Mouse (Mus musculus): ENCODE data around the gene Gm12216. TPM values are rescaled to one million over a fixed set of nuclear protein-coding genes. Genes with fewer than 3 reads are reported as not detected.

Gene Gm12216
- polyA plus RNA-seq, 1 experiment from 2014 or later = 1.6 TPM

GRCm38 (mm10) chr11:53771001-53771744 is 87.9 kb downstream of the Gm12216 start:
- Histone ChIP-seq H3K9me3 (replicated peaks) (no peaks in the 10 kb centered on the region), H3K27ac (no peak overlapping the region), H3K27me3 (peaks cover 12% of the 10 kb centered on the region; the same call in 1 of the 2 replicates), H3K9ac (no peak overlapping the region), H3K4me1 (peaks cover 19% of the 10 kb centered on the region), H3K36me3 (peaks cover 21% of the 10 kb centered on the region), H3K4me2 (peak overlapping the region; percentile 96), H3K4me3 (replicated peaks) (peak overlapping the region; percentile 82)
- no peak for ATAC-seq (replicated peaks; ENCODE audit: low FRiP score)
- 80% methylated on average over 11 of the region's 11 CpGs for WGBS

GRCm38 (mm10) chr11:53770125-53770791 is 88.8 kb downstream of the Gm12216 start:
- peak; percentile 83 for ATAC-seq (replicated peaks; ENCODE audit: low FRiP score)
- H3K4me2 ChIP-seq = peak overlapping the region; percentile 96
- peaks cover 13% of the 10 kb centered on the region for H3K36me3 ChIP-seq
- H3K9ac ChIP-seq = peak overlapping the region; percentile 68
- no peaks in the 10 kb centered on the region for H3K9me3 ChIP-seq (replicated peaks)
- WGBS = under 1% methylated on average over 75 of the region's 75 CpGs
- H3K27me3 ChIP-seq = peaks cover 12% of the 10 kb centered on the region; the same call in 1 of the 2 replicates
- peak overlapping the region; percentile 86 for H3K27ac ChIP-seq
- peak overlapping the region; percentile 82 for H3K4me3 ChIP-seq (replicated peaks)
- peaks cover 19% of the 10 kb centered on the region for H3K4me1 ChIP-seq

GRCm38 (mm10) chr11:53769760-53770124 is 89.3 kb downstream of the Gm12216 start, which contains the start of gene Irf1:
Gene Irf1, plus strand, starts transcription at chr11:53770014.
- peaks cover 20% of the 10 kb centered on the region for H3K4me1 ChIP-seq
- under 1% methylated on average over 40 of the region's 40 CpGs for WGBS
- H3K9me3 ChIP-seq (replicated peaks) = no peaks in the 10 kb centered on the region
- peak within 1 kb of the TSS; percentile 82 for H3K4me3 ChIP-seq (replicated peaks)
- ATAC-seq (replicated peaks; ENCODE audit: low FRiP score) = peak; percentile 94
- peak within 1 kb of the TSS; percentile 96 for H3K4me2 ChIP-seq
- peak within 1 kb of the TSS; percentile 68 for H3K9ac ChIP-seq
- H3K36me3 ChIP-seq = peaks cover 9% of the 10 kb centered on the region
- H3K27me3 ChIP-seq = peaks cover 12% of the 10 kb centered on the region; the same call in 1 of the 2 replicates
- peak within 1 kb of the TSS; percentile 86 for H3K27ac ChIP-seq

- H3K27me3 ChIP-seq = peaks cover 12% of the 10 kb centered on the region; the same call in 1 of the 2 replicates
- 51% methylated on average over 12 of the region's 12 CpGs for WGBS
- no peak overlapping the region for H3K27ac ChIP-seq
- H3K4me3 ChIP-seq (replicated peaks) = peak overlapping the region; percentile 82
- peak overlapping the region; percentile 96 for H3K4me2 ChIP-seq
- 0 out of 2 replicates have a peak overlapping the region, but pooled peaks have one; percentile 5 for H3K9ac ChIP-seq
- no peaks in the 10 kb centered on the region for H3K9me3 ChIP-seq (replicated peaks)
- peaks cover 9% of the 10 kb centered on the region for H3K36me3 ChIP-seq
- no peak for ATAC-seq (replicated peaks; ENCODE audit: low FRiP score)
- peaks cover 25% of the 10 kb centered on the region for H3K4me1 ChIP-seq
Measured at GRCm38 (mm10) chr11:53769185-53769576, 89.9 kb downstream of the Gm12216 start.

- WGBS = 75% methylated on average over 13 of the region's 13 CpGs
Measured at GRCm38 (mm10) chr11:53768422-53769184, 90.5 kb downstream of the Gm12216 start.

GRCm38 (mm10) chr11:53764581-53764980 is 94.5 kb downstream of the Gm12216 start:
- Histone ChIP-seq H3K9ac (no peak overlapping the region), H3K27me3 (peaks cover 12% of the 10 kb centered on the region; the same call in 1 of the 2 replicates), H3K9me3 (replicated peaks) (no peaks in the 10 kb centered on the region), H3K27ac (peak overlapping the region; percentile 96), H3K4me1 (peaks cover 57% of the 10 kb centered on the region), H3K36me3 (no peaks in the 10 kb centered on the region), H3K4me2 (no peak overlapping the region), H3K4me3 (replicated peaks) (no peak overlapping the region)
- 65% methylated on average over 5 of the region's 5 CpGs for WGBS
- no peak for ATAC-seq (replicated peaks; ENCODE audit: low FRiP score)

More at GRCm38 (mm10) chr11:53768422-53769184, 90.5 kb downstream of the Gm12216 start:
- Histone ChIP-seq H3K4me2 (no peak overlapping the region), H3K36me3 (peaks cover 4% of the 10 kb centered on the region), H3K9me3 (replicated peaks) (no peaks in the 10 kb centered on the region), H3K4me3 (replicated peaks) (no peak overlapping the region), H3K27ac (no peak overlapping the region), H3K9ac (no peak overlapping the region), H3K4me1 (peaks cover 31% of the 10 kb centered on the region), H3K27me3 (peaks cover 12% of the 10 kb centered on the region; the same call in 1 of the 2 replicates)
- ATAC-seq (replicated peaks; ENCODE audit: low FRiP score) = no peak

GRCm38 (mm10) chr11:53763496-53764140 is 95.4 kb downstream of the Gm12216 start:
- Histone ChIP-seq H3K4me1 (peaks cover 62% of the 10 kb centered on the region), H3K36me3 (no peaks in the 10 kb centered on the region), H3K4me2 (peak overlapping the region; percentile 74), H3K27ac (peak overlapping the region; percentile 96), H3K9me3 (replicated peaks) (no peaks in the 10 kb centered on the region), H3K9ac (peak overlapping the region; percentile 19), H3K27me3 (peaks cover 5% of the 10 kb centered on the region; the same call in 1 of the 2 replicates), H3K4me3 (replicated peaks) (peak overlapping the region; percentile 38)
- WGBS = 1% methylated on average over 33 of the region's 33 CpGs
- peak; percentile 78 for ATAC-seq (replicated peaks; ENCODE audit: low FRiP score)

- peaks cover 66% of the 10 kb centered on the region for H3K4me1 ChIP-seq
- peak overlapping the region; percentile 19 for H3K9ac ChIP-seq
- H3K27ac ChIP-seq = peak overlapping the region; percentile 96
- WGBS = 4% methylated on average over 23 of the region's 23 CpGs
- H3K9me3 ChIP-seq (replicated peaks) = no peaks in the 10 kb centered on the region
- no peaks in the 10 kb centered on the region for H3K36me3 ChIP-seq
- peak overlapping the region; percentile 74 for H3K4me2 ChIP-seq
- no peaks in the 10 kb centered on the region for H3K27me3 ChIP-seq
- H3K4me3 ChIP-seq (replicated peaks) = peak overlapping the region; percentile 38
- ATAC-seq (replicated peaks; ENCODE audit: low FRiP score) = peak; percentile 31
Measured at GRCm38 (mm10) chr11:53762827-53763495, 96.1 kb downstream of the Gm12216 start.

GRCm38 (mm10) chr11:53762426-53762825 is 96.6 kb downstream of the Gm12216 start:
- H3K4me3 ChIP-seq (replicated peaks) = peak overlapping the region; percentile 38
- peak overlapping the region; percentile 96 for H3K27ac ChIP-seq
- H3K9ac ChIP-seq = 0 out of 2 replicates have a peak overlapping the region, but pooled peaks have one; percentile 19
- peak overlapping the region; percentile 74 for H3K4me2 ChIP-seq
- H3K36me3 ChIP-seq = no peaks in the 10 kb centered on the region
- 0 out of 2 replicates have a peak, but pooled peaks have one; percentile 13 for ATAC-seq (replicated peaks; ENCODE audit: low FRiP score)
- whole genome bisulfite sequencing = 58% methylated on average over 2 of the region's 2 CpGs
- H3K27me3 ChIP-seq = no peaks in the 10 kb centered on the region
- peaks cover 66% of the 10 kb centered on the region for H3K4me1 ChIP-seq
- no peaks in the 10 kb centered on the region for H3K9me3 ChIP-seq (replicated peaks)

- H3K4me2 ChIP-seq = peak overlapping the region; percentile 9; the same call in 1 of the 2 replicates
- 32% methylated on average over 2 of the region's 2 CpGs for WGBS
- H3K27me3 ChIP-seq = no peaks in the 10 kb centered on the region
- peaks cover 66% of the 10 kb centered on the region for H3K4me1 ChIP-seq
- no peaks in the 10 kb centered on the region for H3K36me3 ChIP-seq
- H3K9ac ChIP-seq = no peak overlapping the region
- H3K9me3 ChIP-seq (replicated peaks) = no peaks in the 10 kb centered on the region
- H3K27ac ChIP-seq = peak overlapping the region; percentile 96
- H3K4me3 ChIP-seq (replicated peaks) = no peak overlapping the region
- ATAC-seq (replicated peaks; ENCODE audit: low FRiP score) = no peak
Measured at GRCm38 (mm10) chr11:53761822-53762221, 97.2 kb downstream of the Gm12216 start.

GRCm38 (mm10) chr11:53761284-53761683 is 97.8 kb downstream of the Gm12216 start:
- Histone ChIP-seq H3K36me3 (no peaks in the 10 kb centered on the region), H3K27me3 (no peaks in the 10 kb centered on the region), H3K9ac (no peak overlapping the region), H3K9me3 (replicated peaks) (no peaks in the 10 kb centered on the region), H3K4me3 (replicated peaks) (no peak overlapping the region), H3K27ac (peak overlapping the region; percentile 96), H3K4me1 (peaks cover 66% of the 10 kb centered on the region), H3K4me2 (no peak overlapping the region)
- 60% methylated on average over 5 of the region's 5 CpGs for WGBS
- ATAC-seq (replicated peaks; ENCODE audit: low FRiP score) = no peak
